Mouse (Mus musculus): ENCODE measurements at regions not wholly inside any gene's neighbourhood (a gene's known extent, or its start where the extent isn't known, plus 50 kb on each side); places are given as distances from the start of the nearest gene placed in this dataset.
A peak's percentile ranks its signal among the peaks of the same experiment; 100 is the strongest.

DNA sequence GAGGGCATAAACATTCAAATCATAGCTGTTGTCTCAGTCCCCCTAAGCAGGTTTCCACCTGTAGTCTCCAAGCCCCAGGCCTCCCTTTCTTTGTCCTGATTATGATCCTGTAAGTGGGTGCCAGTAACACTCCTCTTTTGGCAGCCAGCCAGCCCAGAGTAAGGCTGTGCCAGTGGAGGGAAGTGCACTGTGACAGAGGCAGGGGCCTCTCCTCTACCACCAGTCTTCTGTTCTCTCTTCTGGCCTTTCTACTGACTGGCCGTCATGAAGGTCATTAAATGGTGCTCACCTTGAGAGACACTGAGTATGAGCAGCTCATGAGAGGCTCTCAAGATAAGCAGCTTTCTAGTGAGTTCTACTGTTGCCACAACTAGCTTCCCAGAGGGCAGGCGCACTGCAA, 63.5 kb upstream of the Met start:
- DNase-seq, result peak; percentile 48 to 53

GRCm38 (mm10) chr6:17408094-17408493, 55.5 kb upstream of the Met start:
- DNase-seq, result no peak

DNA sequence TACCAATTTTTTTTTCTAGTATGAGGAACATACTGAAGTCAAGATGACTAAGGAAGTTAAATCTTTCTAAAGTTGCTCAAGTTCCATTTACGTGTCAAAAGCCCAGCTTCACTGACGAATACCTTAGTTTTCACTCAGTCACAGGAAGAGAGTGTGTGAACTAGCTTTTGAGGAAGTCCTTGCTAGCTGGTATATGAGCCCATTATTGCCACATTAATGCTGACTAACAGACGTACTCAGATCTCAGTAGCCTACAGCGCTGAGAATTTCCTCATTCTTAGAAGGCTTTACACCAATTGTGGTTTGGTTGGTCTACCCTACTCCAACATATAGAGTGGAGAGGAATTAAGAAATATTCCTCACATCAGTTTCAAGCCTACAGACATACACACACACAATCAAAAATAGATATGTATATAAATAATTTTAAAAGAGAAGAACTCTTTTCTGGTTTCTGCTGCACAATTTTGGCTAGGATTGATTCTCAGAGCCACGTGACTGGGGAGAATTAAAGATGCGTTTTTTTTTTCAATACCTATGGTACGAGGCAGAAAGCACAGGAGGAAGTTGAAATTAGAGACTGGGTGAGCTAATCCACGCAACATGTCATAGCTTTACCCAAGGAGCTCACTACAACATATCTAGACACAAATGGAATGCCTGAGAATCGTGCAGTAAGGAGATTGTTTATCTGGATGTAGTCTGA, 53.7 kb upstream of the Met start:
- DNase-seq, result no peak

DNA sequence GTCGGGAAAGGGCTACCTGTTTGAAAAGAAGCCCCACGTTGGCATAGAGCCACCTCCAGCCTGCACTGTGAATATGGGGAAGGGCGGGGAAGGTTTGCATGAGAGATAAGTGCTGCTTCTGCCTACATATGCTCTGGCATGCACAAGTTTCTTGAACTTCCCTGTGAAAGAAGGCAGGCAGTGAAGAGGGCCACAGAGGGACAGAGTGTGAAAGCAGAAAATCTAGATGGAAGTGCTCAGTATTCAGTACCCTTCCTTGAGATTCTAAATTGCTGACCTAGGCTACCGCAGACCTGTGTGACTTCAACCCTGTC, 53.2 kb upstream of the Met start:
- no peak for DNase-seq
